Mouse (Mus musculus) cortical plate, adult 2 months (tissue): ENCODE data around the gene Zdhhc18.

Experiments
- CTCF ChIP-seq: fragments of 200-500 bp; IDR thresholded peaks from 2 replicates; pipeline ENCODE4 v1.5.1; 2011; ENCODE audit warnings: mild to moderate bottlenecking, control low read depth, low read length; ENCODE audit not compliant: insufficient read depth; ENCODE audit errors: extremely low read depth
- POLR2A ChIP-seq: fragments of 200-500 bp; IDR thresholded peaks from 2 replicates; pipeline ENCODE4 v1.6.1; 2011; ENCODE audit warnings: mild to moderate bottlenecking, low read length, control low read depth; ENCODE audit not compliant: insufficient read depth; ENCODE audit errors: extremely low read depth

GRCm38 (mm10) chr4:133645195-133645594 is 4.8 kb downstream of the Zdhhc18 start:
- no peak for TF ChIP-seq POLR2A
- 0 out of 2 replicates have a peak, but pooled peaks have one; percentile 15 for TF ChIP-seq CTCF
